Mouse (Mus musculus): ENCODE data around the gene Sympk. TPM values are rescaled to one million over a fixed set of nuclear protein-coding genes. Genes with fewer than 3 reads are reported as not detected.

Sympk gene
- polyA plus RNA-seq (2012; rRNA removed): 50.4 and 71.8 TPM in 2 replicates

DNA sequence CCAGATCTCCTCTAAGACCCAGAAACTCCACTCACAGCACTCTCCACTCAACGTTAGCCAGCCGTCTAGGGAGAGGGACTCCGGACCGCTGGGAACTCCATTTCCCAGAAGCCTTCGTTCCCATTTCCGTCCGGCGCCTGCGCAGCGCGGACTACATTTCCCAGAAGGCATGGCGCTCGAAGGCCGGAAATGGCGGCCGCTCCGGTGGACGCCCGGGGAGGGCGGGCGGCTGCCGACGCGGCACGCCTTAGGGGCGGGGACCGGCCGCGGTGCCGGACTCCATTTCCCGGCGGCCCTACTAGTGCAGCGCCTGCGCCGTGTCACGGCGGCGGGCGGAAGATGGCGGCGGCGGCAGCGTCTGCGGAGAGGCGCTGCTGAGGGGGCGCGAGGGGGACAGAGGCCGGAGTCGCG lies at the start of gene Sympk:
Gene Sympk, plus strand, starts transcription at position 282 of the 411 bp plus-strand sequence.
- under 1% methylated on average over 49 of the region's 50 CpGs for WGBS
- Histone ChIP-seq H3K27me3 (ENCODE audit: control insufficient read depth, insufficient read depth, low read length) (peaks cover 5% of the 10 kb centered on the region), H3K27ac (ENCODE audit: insufficient read depth, low read depth, low read length) (peak within 1 kb of the TSS; percentile 15), H3K4me1 (ENCODE audit: control insufficient read depth, insufficient read depth, insufficient read length, low read length) (peaks cover 9% of the 10 kb centered on the region), H3K4me3 (ENCODE audit: low read depth, low read length) (peak within 1 kb of the TSS; percentile 88), H3K36me3 (ENCODE audit: control insufficient read depth, insufficient read depth, low read length) (peaks cover 4% of the 10 kb centered on the region)
- no peak for TF ChIP-seq CTCF (IDR thresholded peaks at IDR 0.05; ENCODE audit: extremely low read depth, insufficient read length, insufficient replicate concordance, low read depth, low read length)
- TF ChIP-seq POLR2A (IDR thresholded peaks at IDR 0.05; ENCODE audit: low read depth, low read length): peak; percentile 45

DNA sequence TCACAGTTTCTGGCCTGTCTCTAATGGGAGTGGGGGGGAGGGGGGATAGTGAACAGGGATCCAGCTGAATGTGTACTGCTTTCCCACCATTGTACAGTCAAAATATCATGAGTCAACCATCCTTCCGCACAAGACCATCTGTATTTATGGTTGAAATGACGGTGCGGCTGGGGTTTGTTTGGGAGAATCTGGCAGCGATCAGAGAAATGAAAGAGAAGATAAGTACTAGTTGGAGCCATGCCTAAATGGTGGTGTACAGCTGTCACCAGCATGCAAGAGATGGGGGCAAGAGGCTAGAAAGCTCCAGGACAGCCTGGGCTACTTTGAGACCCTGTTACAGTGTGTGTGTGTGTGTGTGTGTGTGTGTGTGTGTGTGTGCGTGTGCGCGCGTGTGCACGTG lies 45.8 kb upstream of the Sympk start:
- TF ChIP-seq POLR2A (IDR thresholded peaks at IDR 0.05; ENCODE audit: low read depth, low read length) (no peak), CTCF (IDR thresholded peaks at IDR 0.05; ENCODE audit: extremely low read depth, insufficient read length, insufficient replicate concordance, low read depth, low read length) (no peak)

DNA sequence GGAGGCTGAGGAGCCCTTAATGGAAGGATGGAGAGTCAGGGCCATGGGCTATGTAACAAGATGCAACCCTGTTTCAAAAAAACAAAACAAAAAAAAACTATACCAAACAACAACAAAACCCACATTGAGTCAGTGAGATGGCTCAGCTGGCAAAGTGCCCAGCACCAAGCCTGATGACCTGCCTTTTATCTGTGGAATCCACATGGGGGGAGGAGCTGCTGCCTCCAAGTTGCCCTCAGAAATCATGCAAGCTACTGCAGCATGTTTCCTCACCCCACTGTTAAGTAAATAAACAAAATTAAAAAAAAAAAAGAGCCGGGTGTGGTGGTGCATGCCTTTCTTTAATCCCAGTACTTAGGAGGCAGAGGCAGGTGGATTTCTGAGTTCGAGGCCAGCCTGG lies 37.7 kb upstream of the Sympk start:
- TF ChIP-seq CTCF (IDR thresholded peaks at IDR 0.05; ENCODE audit: extremely low read depth, insufficient read length, insufficient replicate concordance, low read depth, low read length) (no peak), POLR2A (IDR thresholded peaks at IDR 0.05; ENCODE audit: low read depth, low read length) (no peak)
- WGBS: 48% methylated on average over 2 of the region's 2 CpGs
- no peak overlapping the region for H3K27ac ChIP-seq (ENCODE audit: insufficient read depth, low read depth, low read length)
- peaks cover 5% of the 10 kb centered on the region for H3K4me1 ChIP-seq (ENCODE audit: control insufficient read depth, insufficient read depth, insufficient read length, low read length)
- no peak overlapping the region for H3K4me3 ChIP-seq (ENCODE audit: low read depth, low read length)
- peaks cover 4% of the 10 kb centered on the region for H3K27me3 ChIP-seq (ENCODE audit: control insufficient read depth, insufficient read depth, low read length)
- H3K36me3 ChIP-seq (ENCODE audit: control insufficient read depth, insufficient read depth, low read length): no peaks in the 10 kb centered on the region

More for the DNA sequence above, 45.8 kb upstream of the Sympk start:
- no peaks in the 10 kb centered on the region for H3K36me3 ChIP-seq (ENCODE audit: control insufficient read depth, insufficient read depth, low read length)
- 68% methylated on average over 9 of the region's 9 CpGs for WGBS
- no peaks in the 10 kb centered on the region for H3K4me1 ChIP-seq (ENCODE audit: control insufficient read depth, insufficient read depth, insufficient read length, low read length)
- no peaks in the 10 kb centered on the region for H3K27me3 ChIP-seq (ENCODE audit: control insufficient read depth, insufficient read depth, low read length)
- H3K27ac ChIP-seq (ENCODE audit: insufficient read depth, low read depth, low read length): no peak overlapping the region
- no peak overlapping the region for H3K4me3 ChIP-seq (ENCODE audit: low read depth, low read length)

GRCm38 (mm10) chr7:18987100-18987499 lies 37.1 kb upstream of the Sympk start, which contains the start of gene Nanos2:
Gene Nanos2, plus strand, starts transcription at chr7:18987400.
- TF ChIP-seq CTCF (IDR thresholded peaks at IDR 0.05; ENCODE audit: extremely low read depth, insufficient read length, insufficient replicate concordance, low read depth, low read length): no peak
- no peak for TF ChIP-seq POLR2A (IDR thresholded peaks at IDR 0.05; ENCODE audit: low read depth, low read length)
- Histone ChIP-seq H3K36me3 (ENCODE audit: control insufficient read depth, insufficient read depth, low read length) (no peaks in the 10 kb centered on the region), H3K27me3 (ENCODE audit: control insufficient read depth, insufficient read depth, low read length) (peaks cover 10% of the 10 kb centered on the region), H3K4me1 (ENCODE audit: control insufficient read depth, insufficient read depth, insufficient read length, low read length) (peaks cover 9% of the 10 kb centered on the region), H3K27ac (ENCODE audit: insufficient read depth, low read depth, low read length) (no peak within 1 kb of the TSS), H3K4me3 (ENCODE audit: low read depth, low read length) (no peak within 1 kb of the TSS)
- 20% methylated on average over 2 of the region's 2 CpGs for WGBS

DNA sequence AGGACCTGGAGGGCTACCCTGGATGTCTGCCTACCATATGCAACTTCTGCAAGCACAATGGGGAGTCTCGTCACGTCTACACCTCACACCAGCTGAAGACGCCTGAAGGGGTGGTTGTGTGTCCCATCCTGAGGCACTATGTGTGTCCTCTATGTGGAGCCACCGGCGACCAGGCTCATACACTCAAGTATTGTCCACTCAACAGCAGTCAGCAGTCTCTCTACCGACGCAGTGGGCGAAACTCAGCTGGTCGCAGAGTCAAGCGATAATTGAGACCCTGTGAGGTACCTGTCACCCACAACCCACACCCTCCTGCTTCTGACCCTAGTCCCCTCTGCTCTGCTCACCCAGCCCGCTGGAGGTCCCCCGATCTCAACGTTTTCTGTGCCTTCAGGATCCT lies 36.4 kb upstream of the Sympk start:
- TF ChIP-seq POLR2A (IDR thresholded peaks at IDR 0.05; ENCODE audit: low read depth, low read length) (no peak), CTCF (IDR thresholded peaks at IDR 0.05; ENCODE audit: extremely low read depth, insufficient read length, insufficient replicate concordance, low read depth, low read length) (no peak)
- Histone ChIP-seq H3K4me3 (ENCODE audit: low read depth, low read length) (no peak overlapping the region), H3K27me3 (ENCODE audit: control insufficient read depth, insufficient read depth, low read length) (peaks cover 10% of the 10 kb centered on the region), H3K36me3 (ENCODE audit: control insufficient read depth, insufficient read depth, low read length) (no peaks in the 10 kb centered on the region), H3K4me1 (ENCODE audit: control insufficient read depth, insufficient read depth, insufficient read length, low read length) (peaks cover 9% of the 10 kb centered on the region), H3K27ac (ENCODE audit: insufficient read depth, low read depth, low read length) (no peak overlapping the region)
- 73% methylated on average over 13 of the region's 13 CpGs for WGBS

DNA sequence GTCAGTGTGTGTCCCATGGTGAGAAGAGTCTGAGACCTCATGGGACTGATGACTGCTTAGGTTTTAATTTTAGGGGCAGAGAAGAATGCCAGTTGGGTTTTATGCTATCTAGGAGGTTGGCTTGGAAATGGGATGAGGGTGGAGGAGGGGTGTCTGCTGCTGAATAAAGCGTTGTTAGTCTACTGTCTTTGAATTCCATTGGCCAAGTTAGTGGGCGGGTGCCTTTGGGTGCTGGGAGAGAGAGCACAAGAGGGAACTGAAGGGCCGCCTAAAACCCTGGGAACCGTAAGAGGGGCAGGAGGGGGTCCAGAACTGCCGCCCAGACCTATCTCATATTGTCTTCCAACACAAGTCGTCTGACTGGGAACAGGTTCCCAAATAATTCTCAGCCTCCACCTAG lies 35.4 kb upstream of the Sympk start:
- no peak overlapping the region for H3K27ac ChIP-seq (ENCODE audit: insufficient read depth, low read depth, low read length)
- 68% methylated on average over 6 of the region's 6 CpGs for WGBS
- peaks cover 10% of the 10 kb centered on the region for H3K27me3 ChIP-seq (ENCODE audit: control insufficient read depth, insufficient read depth, low read length)
- no peak overlapping the region for H3K4me3 ChIP-seq (ENCODE audit: low read depth, low read length)
- no peaks in the 10 kb centered on the region for H3K36me3 ChIP-seq (ENCODE audit: control insufficient read depth, insufficient read depth, low read length)
- TF ChIP-seq CTCF (IDR thresholded peaks at IDR 0.05; ENCODE audit: extremely low read depth, insufficient read length, insufficient replicate concordance, low read depth, low read length) (no peak), POLR2A (IDR thresholded peaks at IDR 0.05; ENCODE audit: low read depth, low read length) (no peak)
- peaks cover 9% of the 10 kb centered on the region for H3K4me1 ChIP-seq (ENCODE audit: control insufficient read depth, insufficient read depth, insufficient read length, low read length)

- no peak for TF ChIP-seq CTCF (IDR thresholded peaks at IDR 0.05; ENCODE audit: extremely low read depth, insufficient read length, insufficient replicate concordance, low read depth, low read length)
- TF ChIP-seq POLR2A (IDR thresholded peaks at IDR 0.05; ENCODE audit: low read depth, low read length): no peak
- Histone ChIP-seq H3K27me3 (ENCODE audit: control insufficient read depth, insufficient read depth, low read length) (peaks cover 10% of the 10 kb centered on the region), H3K4me1 (ENCODE audit: control insufficient read depth, insufficient read depth, insufficient read length, low read length) (peaks cover 9% of the 10 kb centered on the region), H3K27ac (ENCODE audit: insufficient read depth, low read depth, low read length) (no peak overlapping the region), H3K36me3 (ENCODE audit: control insufficient read depth, insufficient read depth, low read length) (no peaks in the 10 kb centered on the region), H3K4me3 (ENCODE audit: low read depth, low read length) (no peak overlapping the region)
- 17% methylated on average over 5 of the region's 5 CpGs for WGBS
Measured at GRCm38 (mm10) chr7:18989995-18990394, 34.2 kb upstream of the Sympk start.
